Mouse (Mus musculus) left cerebral cortex, adult 8-10 months (tissue): Measurements from ENCODE around the gene Amy2a5. TPM values are rescaled to one million over a fixed set of nuclear protein-coding genes. Genes with fewer than 3 reads are reported as not detected.
"Not testable (repeated sequence)": the region's sequence is repeated elsewhere in the genome, so short reads cannot be mapped to it uniquely, and the experiment has no call there.

Experiments
- DNase-seq, 2 experiments: peaks; one replicate each; pipeline ENCODE4 v3.0.0; 2022; ENCODE audit warnings: low spot score in 2 of 2
- total RNA-seq, 4 experiments: library from RNA; stranded (reverse); gene quantifications; 2 replicates each; pipeline ENCODE4 v1.2.4; 2022

Gene Amy2a5
- under 1 TPM; 0.14 to 0.28 (median 0.22) TPM for total RNA-seq

DNA sequence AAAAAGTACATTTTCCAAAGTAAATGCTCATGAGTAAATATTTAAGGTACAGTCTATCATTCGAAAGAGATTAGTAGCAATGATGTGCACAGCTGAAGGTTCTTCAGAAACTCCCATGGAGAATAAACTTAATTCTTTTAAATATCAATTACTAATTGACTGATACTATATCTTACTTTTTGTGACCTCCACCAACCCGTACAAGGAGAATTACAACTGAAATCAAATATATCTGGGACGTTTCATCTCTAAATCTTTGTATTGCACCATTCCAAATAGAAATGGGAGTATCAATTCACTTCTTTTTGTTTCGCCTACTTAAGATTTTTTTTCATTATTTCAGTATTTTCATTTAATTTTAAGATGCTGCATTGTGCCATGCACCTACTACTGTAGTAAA lies at the start of gene Amy2a5:
TSS of gene Amy2a5 (minus strand) at position 101 of the 400 bp plus-strand sequence.
- not testable (repeated sequence) for DNase-seq

DNA sequence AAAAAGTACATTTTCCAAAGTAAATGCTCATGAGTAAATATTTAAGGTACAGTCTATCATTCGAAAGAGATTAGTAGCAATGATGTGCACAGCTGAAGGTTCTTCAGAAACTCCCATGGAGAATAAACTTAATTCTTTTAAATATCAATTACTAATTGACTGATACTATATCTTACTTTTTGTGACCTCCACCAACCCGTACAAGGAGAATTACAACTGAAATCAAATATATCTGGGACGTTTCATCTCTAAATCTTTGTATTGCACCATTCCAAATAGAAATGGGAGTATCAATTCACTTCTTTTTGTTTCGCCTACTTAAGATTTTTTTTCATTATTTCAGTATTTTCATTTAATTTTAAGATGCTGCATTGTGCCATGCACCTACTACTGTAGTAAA lies 32.7 kb upstream of the Amy2a5 start, which contains the start of gene Amy2a4:
TSS of gene Amy2a4 (minus strand) at position 101 of the 400 bp plus-strand sequence.
- DNase-seq, result not testable (repeated sequence)

- not testable (repeated sequence) for DNase-seq
Measured at GRCm38 (mm10) chr3:113280285-113280684, 21.6 kb upstream of the Amy2a5 start.

- DNase-seq, result not testable (repeated sequence)
Measured at GRCm38 (mm10) chr3:113279586-113279985, 20.9 kb upstream of the Amy2a5 start.

DNA sequence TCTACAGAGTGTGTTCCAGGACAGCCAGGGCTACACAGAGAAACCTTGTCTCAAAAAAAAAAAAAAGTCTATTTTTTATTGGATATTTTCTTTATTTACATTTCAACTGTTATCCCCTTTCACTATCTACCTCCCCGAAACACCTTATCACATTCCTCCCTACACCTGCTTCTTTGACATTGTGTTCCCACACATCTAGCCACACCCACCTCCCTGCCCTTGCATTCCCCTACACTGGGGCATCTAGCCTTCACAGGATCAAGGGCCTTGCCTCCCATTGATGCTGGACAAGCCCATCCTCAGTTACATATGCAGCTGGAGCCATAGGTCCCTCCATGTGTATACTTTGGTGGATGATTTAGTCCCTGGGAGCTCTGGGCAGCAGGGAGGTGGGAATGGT lies 31.5 kb downstream of the Amy2a5 start:
- DNase-seq, result no peak

Other genes with a start within 250 kb of the Amy2a5 start
- not detected for gene Amy2a4, start 32.6 kb upstream of the Amy2a5 start, total RNA-seq
- not detected for gene Amy2a3, start 65.2 kb upstream of the Amy2a5 start, total RNA-seq
- gene Amy2a2, start 97.8 kb upstream of the Amy2a5 start, total RNA-seq, result not detected